Mouse (Mus musculus) thymus, adult 18-20 months (tissue): ENCODE results near the gene Pgpep1.
A peak's percentile ranks its signal among the peaks of the same experiment; 100 is the strongest.

Experiments used
- DNase-seq, 2 experiments: peaks; one replicate each; pipeline ENCODE4 v3.0.0; 2022; ENCODE audit warnings: mixed read lengths in 2 of 2

Pgpep1 gene

DNA sequence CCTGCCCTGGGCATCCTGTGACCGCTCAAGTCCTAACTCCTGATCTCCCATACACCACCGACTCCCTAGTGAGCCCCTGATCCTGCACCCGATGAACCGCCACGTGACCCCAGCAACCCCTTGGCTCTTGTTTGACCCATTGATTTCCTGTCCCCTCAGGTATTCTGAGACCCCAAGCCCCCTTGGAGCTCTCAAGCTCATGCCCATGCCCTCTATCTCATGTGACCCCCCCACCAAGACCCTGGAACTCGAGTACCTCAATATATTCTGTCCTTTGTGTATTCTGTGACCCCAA, 52.6 kb downstream of the Pgpep1 start:
- DNase-seq = no peak

DNA sequence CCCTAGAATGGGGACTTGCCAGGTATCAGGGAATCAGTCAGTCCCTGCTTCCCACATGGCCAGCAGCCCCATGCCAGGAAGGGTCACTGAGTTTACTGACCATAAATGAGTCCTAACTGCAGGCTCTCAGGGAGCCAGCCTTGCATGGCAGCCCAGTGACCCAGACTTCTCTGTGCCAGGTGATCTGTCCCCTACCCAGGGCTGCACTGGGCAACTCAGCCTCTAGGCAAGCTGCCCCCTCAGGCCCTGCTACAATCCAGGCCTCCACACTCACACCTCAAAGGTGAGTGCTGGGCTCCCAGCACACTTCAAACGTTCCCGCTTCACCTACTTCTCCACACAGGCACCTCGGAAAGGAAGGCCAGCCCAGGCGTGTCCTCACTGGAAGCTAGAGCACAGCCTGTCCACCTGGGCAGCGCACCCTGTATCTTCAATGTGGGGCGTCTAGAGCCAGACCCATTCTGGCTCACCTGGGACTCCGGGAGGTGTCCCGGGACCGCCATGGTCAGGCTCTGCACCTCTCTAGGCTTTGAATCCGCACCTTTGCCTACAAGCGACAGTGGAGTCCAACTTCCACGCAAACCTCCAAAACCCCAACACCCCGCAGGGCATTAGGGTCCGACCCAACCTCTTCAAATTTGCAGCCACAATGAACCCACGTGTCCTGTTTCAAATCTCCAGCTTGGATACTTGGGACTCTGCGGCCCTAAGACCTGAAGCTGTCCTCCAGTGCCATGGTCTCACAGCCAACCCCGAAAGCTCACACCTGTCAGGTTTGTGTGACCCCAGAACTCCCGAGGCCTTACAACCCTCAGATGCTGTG, 53.2 kb downstream of the Pgpep1 start:
- DNase-seq = no peak

DNA sequence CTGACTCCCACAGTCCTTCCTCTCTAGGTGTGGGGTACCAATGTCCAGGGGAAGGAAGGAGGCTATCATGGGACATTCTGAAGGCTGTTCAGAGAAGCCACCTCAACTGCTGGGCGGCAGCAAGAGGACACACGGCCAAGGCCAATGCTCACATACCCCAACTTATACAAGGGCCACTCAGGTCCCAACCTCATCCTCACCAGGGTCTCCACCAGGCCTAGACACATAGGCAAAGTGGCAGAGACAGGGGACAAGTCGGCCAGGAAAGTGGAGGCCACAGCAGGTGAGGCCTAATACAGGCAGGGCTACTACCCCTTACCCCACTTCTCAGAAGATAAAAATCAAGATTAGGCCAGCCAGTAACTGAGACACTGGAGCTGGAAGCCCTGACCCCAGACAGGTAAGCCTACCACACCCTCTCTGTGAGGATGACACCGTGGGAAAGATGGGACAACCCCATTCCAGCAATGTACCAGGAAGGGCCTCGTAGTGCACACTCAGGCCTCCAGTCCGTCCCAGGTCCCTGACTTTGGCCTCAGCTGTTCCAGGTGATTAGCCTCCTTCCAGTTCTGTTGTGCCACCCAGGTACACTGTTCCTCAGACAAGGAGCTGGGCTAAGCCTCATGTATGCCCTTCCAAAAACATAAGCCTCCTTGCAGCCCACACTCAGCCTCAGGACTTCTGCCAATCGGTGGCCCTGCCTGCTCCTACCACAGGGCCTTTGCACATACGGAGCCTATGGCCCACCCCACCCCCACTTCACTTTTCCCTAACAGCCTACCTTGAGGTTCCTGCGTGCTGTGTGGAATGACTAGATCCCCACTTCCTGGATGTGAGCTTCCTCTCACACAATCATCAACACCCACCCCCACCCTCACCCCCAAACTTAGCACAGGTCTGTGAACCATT, 54.1 kb downstream of the Pgpep1 start:
- DNase-seq = no peak

DNA sequence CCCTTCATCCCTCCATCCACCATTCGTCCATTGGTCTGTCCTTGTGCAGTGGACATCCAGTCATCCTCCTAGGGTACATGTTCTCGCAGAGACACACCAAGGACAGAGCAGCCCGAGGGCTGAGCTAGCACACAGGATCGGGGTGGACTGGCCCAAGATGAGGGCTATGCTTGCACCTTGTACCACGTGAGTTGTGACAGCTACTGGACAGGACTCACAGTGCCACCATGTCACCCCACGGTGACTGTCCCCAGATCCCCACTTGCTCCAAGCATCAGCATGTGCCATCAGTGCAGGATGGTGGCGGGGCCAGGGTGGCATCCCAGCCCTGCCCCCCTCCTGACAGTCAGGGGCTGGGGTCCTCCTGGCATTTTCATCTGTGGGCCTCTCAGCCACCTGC, 55.6 kb downstream of the Pgpep1 start:
- no peak for DNase-seq

DNA sequence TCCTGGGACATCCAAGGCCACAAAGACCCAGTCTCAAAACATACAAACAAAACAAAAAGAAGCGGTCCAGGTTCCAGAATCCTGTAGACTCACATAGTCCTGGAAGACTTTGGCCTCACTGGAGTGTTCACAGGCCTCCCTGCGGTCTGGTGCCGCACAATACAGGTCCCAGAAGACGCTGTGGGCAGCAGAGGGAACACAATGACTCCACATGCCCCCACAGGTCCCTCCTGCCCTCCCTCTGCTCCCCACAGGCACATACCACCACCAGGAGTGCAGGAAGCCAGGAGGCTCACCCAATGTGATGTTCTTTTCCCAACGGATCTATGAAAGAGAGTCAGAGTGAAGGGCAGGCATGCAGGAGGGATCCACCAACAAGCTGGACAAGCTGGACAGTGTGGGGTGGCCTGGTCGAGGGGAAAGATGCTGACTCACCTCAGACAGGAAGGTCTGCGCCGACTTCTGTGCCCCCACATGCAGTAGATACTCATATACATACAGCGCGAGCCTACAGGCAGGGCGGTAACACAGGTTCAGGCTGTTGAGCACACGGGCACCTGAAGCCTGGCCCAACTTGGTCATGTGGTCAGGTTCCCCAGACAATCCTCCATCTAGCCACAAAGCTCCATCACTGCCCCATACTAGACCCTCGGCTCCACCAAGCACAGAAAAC, 57.9 kb downstream of the Pgpep1 start:
- no peak for DNase-seq

DNA sequence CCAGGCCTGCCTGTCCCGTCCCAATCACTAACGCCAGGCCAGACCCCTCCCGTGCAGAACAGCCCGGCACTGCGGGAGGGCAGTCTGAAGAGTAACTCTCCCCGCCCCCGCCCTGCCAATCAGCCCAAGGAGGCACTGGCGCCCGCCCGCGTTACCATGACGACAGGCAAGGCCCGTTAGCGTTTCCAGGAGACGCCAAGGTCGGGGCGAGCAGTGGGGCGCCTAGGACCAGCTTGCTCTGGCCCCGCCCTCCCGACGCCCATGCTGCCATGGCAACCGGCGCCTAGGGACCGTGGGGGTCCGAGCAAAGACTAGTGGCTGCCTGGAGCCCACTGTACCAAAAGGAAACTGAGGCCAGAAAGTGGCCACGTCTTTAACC, 58.9 kb downstream of the Pgpep1 start:
- DNase-seq = peak; percentile 49 to 66

DNA sequence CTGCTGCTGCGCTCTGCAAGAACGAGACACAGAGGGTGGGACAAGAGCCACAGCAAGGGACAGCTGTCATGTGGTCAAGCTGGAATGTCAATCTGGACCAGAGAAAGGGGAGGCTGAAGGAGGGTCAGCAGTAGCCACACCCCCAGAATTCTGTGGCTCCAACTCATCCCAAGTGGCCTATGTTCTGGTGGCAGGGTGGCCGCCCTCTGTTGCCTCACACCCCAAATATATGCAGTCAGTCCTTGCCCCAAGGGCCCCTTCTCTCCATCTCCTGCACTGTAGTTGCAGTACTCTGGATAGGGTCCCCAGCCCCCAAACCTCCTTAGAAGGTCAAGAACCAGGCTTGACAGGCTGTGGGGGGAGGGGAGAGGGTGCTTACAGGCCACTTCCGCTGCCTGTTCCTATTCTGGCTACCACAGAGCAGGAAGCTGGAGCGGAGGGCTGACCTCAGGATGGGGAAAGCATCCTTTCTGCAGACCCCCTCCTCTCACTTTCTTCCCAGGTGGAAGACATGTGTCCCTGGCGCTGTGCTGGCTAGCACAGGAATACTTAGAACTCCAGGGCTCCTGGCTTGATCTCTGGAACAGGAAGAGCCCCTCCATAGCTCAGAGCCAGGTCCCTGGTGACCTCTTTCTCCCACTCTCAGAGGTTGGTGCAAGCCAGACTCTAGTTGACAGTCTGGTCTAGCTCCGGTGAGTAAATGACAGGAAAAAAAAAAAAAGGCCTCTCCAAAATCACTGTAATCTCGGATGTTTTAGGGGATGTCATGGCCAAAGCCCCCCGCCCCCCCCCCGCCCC, 59.5 kb downstream of the Pgpep1 start:
- no peak for DNase-seq

DNA sequence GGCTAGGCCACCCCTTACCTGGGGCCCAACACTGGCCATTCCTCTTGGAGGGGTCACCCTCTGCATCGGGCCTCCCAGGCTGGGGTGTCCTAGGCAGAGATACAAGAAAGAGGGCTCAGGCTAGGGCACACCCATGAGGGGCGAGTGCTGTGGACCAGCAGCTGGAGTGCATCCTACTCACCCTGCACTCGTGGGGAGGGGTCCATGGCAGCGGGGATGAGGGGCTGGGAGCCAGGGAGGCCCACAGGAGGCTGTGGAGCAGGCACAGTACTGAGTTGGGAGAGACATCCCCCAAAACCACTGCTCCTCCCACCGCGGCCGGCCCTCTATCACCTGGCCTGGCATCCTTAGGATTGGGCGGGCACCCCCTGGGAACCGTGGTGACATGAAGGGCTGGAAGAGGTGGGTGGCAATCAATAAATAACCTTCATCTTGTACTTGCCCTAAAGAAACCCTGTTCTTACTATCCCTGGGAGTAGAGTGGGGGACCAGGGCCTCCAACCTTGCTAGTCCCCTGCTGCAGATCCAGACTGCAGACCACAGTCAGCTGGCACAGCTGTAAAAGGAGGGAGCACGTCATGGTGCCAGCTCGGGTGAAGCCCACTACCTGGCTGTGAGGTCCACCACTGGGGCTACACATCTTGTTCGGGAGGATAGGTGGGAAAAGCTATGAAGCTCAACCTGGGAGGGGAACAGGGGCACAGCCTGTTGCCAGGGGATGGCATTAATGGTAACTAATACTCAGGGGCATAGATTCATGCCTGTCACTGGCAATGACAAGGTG, 60.5 kb downstream of the Pgpep1 start:
- DNase-seq = no peak

DNA sequence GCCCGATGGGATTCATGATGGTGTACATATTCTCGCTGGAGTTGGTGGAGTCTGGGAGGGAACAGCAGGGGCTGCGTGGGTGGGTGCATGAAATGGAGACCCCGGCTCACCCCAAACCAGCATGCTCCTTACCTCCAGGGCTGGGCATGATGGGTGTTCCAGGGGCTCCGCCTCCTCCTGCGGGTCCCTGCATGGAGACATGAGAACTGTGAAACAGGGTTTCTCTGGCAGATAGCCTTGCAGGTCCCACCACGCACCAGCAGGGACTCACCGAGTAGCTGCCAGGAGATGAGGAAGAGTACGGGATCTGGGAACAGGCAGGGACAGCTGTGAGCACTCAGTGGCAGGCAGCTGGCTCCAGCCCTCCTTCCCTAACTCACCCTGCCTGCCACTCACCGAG, 61.5 kb downstream of the Pgpep1 start:
- DNase-seq = no peak

DNA sequence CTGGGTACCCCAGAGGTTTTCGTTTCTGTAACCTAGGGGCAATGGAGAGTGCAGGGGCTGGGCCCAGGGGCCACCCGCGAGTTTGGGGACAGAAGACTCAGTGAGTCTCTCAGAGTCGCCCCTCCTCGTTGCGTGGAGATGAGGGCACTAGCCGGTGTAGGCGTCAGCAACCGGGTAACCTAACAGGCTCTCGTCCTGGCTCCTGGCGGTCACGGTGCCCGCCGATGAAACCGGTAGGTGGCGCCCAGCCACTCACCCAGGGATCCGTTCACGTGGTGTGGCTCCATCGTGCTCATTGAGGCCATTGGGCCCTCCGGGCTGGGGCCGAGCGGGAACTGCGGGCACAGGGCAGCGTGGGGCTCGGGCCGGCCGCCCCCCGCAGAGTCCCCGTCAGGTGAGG, 61.9 kb downstream of the Pgpep1 start:
- DNase-seq = no peak

DNA sequence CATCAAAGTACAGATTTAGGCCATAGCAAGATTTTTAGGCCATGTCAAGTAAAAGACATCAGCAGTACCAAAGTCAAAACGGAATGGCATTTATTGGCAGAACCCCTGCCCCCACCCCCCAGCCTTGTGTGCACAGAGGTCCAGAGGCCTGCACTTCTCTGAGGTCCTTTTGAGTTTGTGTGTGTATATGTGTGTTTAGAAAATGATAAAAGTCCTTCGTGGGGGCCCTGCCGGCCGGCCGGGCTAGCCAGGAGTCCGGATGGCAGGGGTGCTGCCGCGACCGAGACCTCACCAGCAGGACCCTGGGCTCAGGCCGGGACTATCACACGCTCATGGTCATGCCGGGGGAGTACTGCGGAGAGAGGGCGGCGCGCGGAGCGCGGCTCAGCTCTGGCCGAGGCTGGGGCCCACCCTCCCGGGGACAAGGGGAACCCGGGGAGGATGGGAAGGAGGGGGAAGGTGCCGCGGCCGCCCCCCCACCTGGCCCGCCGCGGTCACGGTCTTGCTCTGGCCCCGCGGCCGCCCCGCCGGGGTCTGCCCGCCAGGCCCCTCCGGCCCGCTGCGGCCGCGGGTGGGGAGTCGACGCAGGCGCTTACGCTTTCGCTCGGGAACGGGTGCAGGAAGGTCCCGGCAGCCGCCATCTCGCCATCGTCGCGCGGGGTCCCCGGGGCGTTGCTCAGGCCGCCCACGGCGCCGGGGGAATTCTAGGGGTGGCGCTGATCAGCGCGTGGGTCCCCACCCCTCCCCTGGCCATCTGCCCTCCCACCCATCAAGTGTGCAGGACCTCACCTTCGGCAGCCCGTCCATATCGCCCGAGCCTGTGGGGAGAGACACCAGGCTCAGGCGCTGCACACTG, 62.5 kb downstream of the Pgpep1 start:
- no peak for DNase-seq

DNA sequence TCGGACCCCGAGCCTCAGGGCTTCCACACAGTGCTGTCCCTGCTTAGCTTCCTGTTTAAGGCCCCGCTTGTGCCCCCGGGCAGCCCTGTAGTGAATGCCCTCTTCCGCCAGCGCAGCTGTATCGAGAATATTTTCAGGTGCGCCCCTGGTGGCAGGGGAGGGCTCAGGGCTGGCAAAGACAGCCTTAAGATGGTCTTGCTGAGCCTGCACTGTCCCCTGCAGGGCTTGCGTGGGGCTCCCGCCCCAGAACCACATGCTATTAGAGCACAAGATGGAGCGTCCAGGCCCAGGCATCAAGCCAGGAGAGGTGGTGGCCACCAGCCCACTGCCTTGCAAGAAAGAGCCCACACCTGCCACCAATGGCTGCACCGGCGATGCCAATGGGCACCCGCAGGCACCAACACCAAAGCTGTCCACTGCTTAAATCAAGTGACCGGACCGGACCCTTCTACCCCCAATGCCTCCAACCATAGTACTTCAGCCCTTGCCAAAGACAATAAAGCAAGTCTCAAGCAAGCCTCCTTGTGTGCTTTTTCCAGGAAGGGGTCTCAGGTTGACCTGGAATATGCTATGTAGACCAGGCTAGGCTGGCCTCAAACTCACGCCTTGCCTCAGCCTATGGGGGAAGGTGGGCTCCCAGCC, 63.3 kb downstream of the Pgpep1 start:
- no peak for DNase-seq
